Mouse (Mus musculus) v-Abl transformed pro-B cells (cell line): Measurements from ENCODE around the gene Slc2a3.
"Not testable (repeated sequence)": the region's sequence is repeated elsewhere in the genome, so short reads cannot be mapped to it uniquely, and the experiment has no call there.

Source experiments
- in situ Hi-C, 2 experiments: fragments of 400-800 bp; cut with MboI; formaldehyde crosslinking; loops; one replicate each; pipeline ENCODE4 v1.15.1; 2025; ENCODE audit not compliant: unreplicated experiment in 2 of 2

The Slc2a3 gene

DNA sequence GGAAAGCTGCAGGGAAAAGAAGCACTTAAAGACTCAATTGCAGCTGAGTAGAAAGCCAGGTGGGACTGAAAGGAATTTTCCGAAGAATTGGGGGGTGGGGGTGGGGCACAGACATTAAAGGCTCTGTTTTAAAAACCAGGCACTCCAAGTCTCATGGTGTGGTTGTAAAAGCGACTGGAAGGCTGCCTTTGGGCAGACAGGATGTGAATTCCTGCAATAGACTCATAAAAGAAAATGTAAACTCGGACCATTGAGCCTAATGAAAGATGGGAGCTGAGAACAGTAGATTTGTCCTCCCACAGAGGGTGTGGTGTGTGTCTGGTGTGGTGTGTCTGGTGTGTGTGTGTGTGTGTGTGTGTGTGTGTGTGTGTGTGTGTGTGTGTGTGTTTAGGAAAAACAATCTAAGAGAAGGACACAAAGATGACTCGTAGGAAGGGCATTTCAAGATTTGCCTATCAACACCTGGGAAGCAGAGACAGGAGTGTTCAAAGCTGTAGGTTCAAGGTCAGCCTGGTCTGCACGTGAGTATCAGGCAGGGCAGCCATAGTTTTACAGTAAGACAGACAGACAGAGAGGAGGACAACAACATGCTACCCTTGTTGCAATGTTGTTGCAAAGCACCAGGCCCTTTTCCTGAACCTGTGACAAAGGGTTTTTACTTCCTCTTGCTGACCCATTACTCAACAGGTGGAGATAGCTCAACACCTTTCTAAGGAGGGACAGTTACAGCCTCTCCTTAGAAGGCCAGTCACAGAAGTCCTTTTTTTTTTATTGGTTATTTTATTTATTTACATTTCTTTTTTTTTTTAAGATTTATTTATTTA lies 35.1 kb downstream of the Slc2a3 start:
- in situ Hi-C loops: no loop called here

DNA sequence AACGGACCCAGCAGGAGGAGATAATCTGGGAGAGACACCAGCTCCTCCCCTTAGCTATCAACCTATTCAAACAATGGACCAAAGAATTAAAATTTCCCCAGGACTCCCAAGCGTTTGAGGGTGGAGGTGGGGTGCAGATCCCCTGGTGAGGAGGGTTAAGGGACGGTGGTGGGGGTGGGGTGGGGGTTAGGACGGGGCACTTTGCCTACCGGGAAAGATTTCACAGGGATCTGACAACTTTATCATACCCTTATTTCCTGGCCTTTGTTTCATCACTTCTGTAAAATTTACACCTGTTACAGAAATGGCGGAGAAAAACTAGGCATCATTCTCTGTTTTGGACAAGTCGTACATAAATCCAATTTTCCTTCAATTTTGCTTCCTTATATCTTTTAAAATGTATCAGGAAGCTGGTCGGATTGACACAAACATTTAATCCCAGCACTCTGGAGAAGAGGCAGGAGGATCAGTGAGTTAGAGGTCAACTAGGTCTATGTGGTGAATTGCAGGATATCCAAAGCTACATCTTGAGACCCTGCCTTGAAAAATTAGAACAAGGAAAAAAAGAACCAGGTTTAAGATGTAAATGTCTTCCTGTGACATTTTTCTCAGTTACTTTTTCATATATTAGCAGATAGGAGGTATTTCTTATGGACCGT lies 36.0 kb downstream of the Slc2a3 start:
- in situ Hi-C loops: no loop called here

DNA sequence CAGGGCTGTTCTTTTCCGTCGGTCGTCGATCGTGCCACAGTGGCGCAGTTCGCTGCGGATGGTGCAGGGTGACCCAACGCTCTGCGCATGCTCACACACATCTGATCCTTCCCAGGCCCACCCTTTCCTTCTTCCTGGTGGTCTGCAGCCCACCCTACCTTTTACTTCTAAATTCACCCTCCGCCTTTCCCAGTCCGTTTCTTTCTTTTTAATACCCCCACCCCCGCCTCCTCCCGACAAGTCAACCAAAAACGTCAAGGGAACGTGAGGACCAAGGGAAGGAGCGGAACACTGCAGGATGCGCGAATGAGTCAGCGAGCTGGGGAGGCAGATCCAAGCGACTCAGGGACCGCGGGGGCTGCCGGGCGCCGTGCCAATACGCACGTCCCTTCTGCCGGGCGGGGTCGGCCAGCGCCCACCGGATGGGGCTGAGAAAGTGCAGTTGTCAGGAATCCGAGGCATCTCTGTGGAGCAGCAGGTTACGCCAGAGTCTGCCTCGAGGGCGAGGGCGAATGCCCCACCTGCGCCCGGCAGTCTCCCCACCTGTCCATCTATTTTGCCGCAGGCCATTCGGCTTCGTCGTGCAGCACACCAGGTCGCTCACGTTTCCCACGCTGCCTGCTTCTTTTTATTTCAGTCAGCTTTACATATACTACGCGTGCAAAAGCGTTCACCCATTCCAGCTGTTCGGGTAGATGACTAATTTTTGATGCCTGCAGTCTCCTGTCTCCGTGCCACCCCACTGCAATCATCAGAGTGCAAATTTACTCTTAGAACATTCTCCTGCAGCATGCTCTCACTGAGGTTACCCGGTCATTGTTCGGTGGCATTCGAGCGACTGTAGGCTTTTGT lies 36.8 kb downstream of the Slc2a3 start:
- in situ Hi-C loops: no loop called here

DNA sequence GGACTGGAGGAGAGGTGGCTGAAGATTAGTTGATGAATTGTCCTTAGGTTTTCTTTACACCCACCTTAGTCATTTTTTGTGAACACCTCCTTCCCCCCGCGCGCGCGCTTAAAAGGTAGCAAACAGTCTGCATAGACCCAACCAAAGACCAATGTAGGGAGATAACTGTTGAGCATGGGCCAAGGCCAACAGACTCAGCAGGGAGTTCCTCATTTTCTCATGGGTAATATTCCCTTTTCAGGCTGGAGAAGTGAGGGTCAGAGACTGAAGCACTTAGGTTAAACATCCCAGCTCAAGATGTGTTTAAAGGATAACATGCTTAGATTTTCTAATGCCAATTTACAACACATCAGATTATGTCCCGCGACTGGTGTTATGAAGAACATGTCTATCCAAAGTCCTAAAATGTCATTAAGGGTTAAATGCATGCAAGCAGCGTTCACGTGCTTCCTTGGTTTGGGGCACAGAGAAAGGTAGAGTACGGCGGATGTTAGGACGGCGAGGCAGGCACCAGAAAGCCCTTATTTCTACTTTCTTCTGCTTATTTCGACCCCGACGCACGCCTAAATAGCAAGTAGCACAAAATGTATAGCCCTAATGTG lies 37.5 kb downstream of the Slc2a3 start:
- in situ Hi-C loops: no loop called here

DNA sequence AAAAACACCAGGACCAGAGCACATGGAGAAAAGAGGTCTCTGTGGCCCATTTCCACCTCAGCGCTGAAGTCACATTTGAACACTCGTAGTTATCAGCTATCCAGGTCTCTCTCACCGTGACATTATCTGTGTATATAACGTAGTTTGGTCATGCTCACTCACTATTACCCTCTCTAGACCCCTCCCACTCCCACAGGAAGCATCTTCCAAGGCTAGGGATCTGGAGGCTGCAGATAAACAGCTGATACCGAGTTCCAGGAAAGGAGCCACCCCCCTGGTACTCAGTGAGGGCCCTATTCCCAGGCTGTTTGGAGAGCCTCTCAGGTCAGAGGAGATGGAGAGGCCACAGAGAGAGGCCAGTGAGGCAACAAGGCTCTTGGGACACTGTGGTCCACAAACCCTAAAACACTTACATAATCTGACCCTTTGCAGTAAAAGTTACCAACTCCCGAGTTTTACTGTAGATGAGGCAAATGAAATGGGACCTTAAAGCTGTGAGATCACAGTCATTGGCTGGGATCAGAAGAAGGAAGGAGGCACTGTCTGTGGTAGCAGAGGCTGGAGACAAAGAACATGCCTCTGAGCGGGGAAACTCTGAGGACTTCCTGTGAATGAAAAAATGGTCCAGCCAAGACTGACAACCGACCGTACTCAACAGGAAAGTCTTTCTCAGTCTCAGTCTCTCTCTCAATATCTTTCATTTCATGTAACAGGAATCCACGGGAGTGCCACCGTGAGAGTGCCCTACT lies 38.3 kb downstream of the Slc2a3 start:
- in situ Hi-C loops: no loop called here

DNA sequence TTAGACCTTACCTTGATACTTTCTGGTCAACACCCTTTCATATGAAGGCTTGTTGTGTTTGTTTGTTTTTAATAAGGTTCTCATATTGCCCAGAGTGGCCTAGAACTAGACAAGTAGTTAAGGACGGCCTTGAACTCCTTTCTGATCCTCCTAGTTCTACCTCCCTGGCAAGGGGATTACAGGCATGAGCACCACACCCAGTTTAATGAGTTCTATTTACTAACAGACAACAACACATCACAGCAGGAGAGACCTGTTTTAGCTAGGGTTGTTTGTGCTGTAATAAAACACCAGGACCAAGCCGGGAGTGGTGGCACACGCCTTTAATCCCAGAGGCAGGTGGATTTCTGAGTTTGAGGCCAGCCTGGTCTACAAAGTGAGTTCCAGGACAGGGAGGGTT lies 39.0 kb downstream of the Slc2a3 start:
- in situ Hi-C loops: no loop called here

DNA sequence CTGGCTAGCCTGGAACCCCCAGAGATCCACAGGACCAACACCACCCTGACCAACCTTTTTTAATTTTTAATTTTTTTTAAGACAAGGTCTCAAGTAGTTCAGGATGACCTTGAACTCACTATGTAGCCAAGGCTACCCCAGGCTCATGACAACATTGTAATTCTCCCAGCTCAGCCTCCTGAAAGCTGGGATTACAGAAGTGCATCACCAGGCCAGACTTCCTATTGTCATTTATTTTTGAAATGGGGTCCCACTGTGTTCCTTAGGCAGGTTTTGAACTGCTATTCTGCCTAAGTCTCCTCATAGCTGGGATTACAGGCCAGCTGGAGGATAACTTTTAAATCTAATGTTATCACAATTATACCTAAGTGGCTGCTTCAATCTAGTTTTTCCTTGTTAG lies 39.5 kb downstream of the Slc2a3 start:
- in situ Hi-C loops: no loop called here

DNA sequence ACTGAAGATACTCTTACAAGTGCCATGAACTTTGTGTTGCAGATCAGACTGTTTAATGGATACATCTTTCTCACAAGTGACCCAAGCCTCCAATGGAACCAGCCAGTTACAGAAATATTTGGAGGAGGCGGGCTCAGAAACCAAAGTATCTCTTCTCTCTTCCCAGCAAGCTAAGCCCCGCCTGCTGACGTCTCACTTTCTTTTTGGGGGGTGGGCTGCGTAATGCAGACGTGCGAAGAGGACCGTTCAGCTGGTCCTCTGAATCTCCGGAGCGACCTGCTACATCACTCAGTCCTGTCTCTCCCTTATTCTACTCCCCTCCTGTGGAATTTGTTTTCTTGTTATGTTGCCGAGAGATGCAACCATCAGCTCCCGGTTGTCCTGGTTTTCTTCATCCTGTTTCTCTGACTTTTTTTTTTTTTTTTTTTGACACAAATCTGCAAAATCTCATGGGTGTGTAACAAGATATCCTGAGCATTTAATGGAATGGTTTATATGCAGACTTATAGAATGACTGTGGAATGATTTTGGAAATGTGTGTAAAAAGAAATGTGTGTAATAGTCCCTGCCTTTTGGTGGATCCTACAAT lies 40.3 kb downstream of the Slc2a3 start:
- in situ Hi-C loops: no loop called here

- in situ Hi-C loops: no loop called here
Observed at GRCm38 (mm10) chr6:122758732-122759131, 42.7 kb downstream of the Slc2a3 start.

DNA sequence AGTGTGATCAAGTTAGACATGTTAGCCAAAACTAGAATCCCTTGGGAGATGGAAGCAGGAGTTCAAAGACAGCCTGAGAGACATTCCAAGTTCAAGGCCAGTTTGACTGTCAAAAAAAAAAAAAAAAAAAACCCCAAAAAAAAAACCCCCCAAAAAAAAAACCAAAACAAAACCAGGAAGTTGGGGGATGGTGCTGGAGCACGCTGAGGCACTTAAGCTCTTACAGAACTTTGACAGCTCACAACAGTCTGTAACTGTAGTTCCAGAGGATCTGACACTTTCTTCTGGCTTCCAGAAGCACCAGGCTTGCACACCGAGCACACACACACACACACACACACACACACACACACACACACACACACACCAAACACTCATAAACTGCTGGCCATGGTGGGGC lies 45.5 kb downstream of the Slc2a3 start:
- in situ Hi-C loops: no loop called here

GRCm38 (mm10) chr6:122750579-122750978 lies 50.9 kb downstream of the Slc2a3 start:
- in situ Hi-C loops: no loop called here

- in situ Hi-C loops: no loop called here
Observed at GRCm38 (mm10) chr6:122744505-122745249, 56.8 kb downstream of the Slc2a3 start.

- in situ Hi-C loops: no loop called here
Observed at GRCm38 (mm10) chr6:122743353-122743752, 58.1 kb downstream of the Slc2a3 start.

- in situ Hi-C loops: no loop called here
Observed at GRCm38 (mm10) chr6:122742228-122742899, 59.1 kb downstream of the Slc2a3 start.

DNA sequence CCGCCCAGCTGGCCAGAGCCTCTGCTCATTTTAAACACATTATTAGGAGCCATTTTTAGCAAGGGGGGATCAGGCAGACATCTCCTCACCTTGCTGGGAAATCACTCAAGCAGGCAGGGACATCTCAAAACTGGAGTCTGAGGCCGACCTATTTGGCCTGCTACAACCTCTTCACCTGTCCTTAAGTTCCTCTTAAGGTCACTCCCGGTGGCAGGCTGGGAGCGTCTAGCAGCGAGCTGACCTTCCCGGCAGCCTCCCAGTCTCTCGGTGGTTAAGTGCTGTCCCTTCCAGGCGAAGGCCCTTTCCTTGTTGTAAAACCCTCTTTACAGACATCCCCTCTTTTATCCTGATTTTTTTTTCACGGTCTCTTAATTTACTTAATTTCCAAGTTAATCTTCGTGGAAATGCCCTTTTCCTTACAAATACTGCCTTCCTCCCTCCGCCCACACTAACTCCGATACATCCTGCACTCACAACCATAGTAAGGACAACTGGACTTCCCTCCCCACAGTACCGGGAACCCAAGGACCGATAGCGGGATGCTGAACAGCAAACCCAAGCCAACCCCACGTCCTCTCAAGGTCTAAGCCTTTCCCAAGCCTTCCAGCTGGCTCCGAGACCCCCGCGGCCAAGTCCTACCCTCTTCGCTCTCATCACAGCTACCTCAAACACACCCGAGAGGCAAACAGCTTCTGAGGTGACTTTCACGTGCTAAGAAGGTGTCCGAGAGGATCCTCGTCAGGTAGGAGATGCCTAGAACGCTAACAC lies 59.8 kb downstream of the Slc2a3 start:
- in situ Hi-C loops: no loop called here

DNA sequence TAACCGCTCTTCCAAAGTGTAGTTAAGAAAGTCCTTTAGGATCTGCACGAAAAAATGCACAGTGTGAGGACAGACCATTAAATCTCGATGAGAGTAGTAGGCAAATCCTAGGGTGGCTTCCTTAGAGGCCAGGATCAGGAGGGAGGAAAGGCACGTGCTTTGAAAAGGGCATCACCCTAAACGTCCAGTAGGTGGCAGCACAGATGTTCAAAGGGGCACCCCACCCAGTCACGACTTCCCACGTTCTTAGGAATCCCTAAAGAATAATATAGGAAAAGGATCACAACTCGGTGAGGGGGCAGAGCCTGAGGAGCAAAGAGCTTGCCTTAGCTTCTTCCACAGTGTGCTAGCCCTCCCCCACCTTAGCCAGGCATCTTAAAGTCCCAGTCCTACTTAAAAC lies 61.5 kb downstream of the Slc2a3 start:
- in situ Hi-C loops: no loop called here

DNA sequence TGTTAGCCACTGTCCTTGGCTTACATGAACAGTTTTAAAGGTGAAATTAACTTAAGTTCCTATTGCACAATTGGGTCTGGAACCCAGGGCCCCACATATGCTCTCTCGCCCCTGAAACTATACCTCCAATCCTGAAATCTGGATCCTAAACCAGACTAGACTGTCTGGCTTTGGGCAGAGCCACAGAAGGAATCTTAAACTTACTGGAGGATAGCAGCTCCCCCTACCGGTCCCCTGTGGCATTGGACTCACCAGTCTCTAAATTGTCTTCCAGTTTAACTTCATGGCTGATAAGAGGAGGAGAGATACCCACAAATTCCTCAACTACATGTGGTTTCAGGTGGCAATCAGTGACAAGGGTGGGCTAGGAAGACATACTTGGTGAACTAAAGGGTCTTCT lies 81.5 kb downstream of the Slc2a3 start:
- in situ Hi-C loops: no loop called here

DNA sequence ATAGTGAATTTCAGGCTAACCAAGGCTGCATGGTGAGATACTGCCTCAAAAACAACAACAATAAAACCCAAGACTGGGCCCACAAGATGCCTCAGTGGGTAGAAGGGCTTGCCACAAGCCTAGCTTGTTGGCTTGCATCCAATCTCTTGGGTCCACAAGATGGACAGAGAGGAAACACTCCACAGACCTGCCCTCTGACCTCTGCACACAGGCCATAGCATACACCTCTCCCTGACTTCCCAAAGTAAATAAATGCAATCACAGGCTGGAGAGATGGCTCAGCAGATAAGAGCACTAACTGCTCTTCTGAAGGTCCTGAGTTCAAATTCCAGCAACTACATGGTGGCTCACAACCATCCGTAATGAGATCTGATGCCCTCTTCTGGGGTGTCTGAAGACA lies 83.2 kb downstream of the Slc2a3 start:
- in situ Hi-C loops: not testable (repeated sequence)
